Comparison of ENCODE assay signal across 20 mouse cellular contexts in the genomic region with DNA sequence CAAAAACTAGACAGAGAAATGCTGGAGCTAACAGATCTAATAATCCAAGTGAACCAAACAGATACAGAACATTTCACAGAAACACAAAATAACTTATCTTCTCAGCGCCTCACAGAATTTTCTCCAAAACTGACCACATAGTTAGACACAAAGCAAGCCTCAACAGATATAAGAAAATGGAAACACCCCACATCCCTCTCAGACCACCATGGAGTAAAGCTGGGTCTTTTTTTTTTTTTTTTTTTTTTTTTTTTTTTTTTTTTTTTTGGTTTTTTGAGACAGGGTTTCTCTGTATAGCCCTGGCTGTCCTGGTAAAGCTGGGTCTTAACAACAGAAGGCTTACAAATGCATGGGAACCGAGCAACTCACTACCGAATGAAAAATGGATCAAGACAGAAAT. TPM values are rescaled to one million over a fixed set of nuclear protein-coding genes. Genes with fewer than 3 reads are reported as not detected.
"Had no signal": no experiment of that assay in that cellular context is flagged by ENCODE, and none has a peak within 500 bp of the region (broad histone marks: within the 10 kb centered on the region; RNA-seq: fewer than 3 reads in every experiment).

No protein-coding gene starts in this region.

- H3K4me1 ChIP-seq: neural tube, embryonic 13.5 days; neural tube, embryonic 15.5 days; stomach, embryonic 15.5 days had no signal

- H3K27me3 ChIP-seq: neural tube, embryonic 13.5 days; neural tube, embryonic 15.5 days; stomach, embryonic 15.5 days had no signal

- H3K9me3 ChIP-seq: neural tube, embryonic 13.5 days; neural tube, embryonic 15.5 days; stomach, embryonic 15.5 days had no signal

- H3K27ac ChIP-seq: neural tube, embryonic 13.5 days; neural tube, embryonic 15.5 days; stomach, embryonic 15.5 days; stomach, postnatal 0 days had no signal

- H3K4me3 ChIP-seq: neural tube, embryonic 13.5 days; neural tube, embryonic 15.5 days; stomach, embryonic 15.5 days had no signal

- H3K36me3 ChIP-seq: neural tube, embryonic 13.5 days; neural tube, embryonic 15.5 days; stomach, embryonic 15.5 days had no signal

- H3K4me2 ChIP-seq: neural tube, embryonic 13.5 days; neural tube, embryonic 15.5 days; stomach, embryonic 15.5 days had no signal

- H3K9ac ChIP-seq: neural tube, embryonic 13.5 days; neural tube, embryonic 15.5 days; stomach, embryonic 15.5 days had no signal

- DNase-seq: retina, postnatal 1 day; right cerebral cortex, adult 18-20 months; right cerebral cortex, postnatal 14 days; right cerebral cortex, postnatal 25 days; right cerebral cortex, postnatal 4 days; spleen, adult 18-20 months; thymus, adult 18-20 months; thymus, adult 2 months; thymus, postnatal 14 days; thymus, postnatal 25 days; thymus, postnatal 36 days; thymus, postnatal 4 days had no signal

RNA-seq across cellular contexts. Expression of a gene that starts 47.4 kb away (rescaled TPM):
- polyA plus RNA-seq: neural tube, embryonic 14.5 days; neural tube, embryonic 15.5 days; small intestine, adult 2 months; testis, adult 2 months; urinary bladder, adult 2 months had no signal
